Mouse (Mus musculus): ENCODE results near the gene Spice1. TPM values are rescaled to one million over a fixed set of nuclear protein-coding genes. Genes with fewer than 3 reads are reported as not detected.
A peak's percentile ranks its signal among the peaks of the same experiment; 100 is the strongest.

Spice1 gene
- polyA plus RNA-seq, 1 experiment from 2014 or later, result 7.9 TPM

DNA sequence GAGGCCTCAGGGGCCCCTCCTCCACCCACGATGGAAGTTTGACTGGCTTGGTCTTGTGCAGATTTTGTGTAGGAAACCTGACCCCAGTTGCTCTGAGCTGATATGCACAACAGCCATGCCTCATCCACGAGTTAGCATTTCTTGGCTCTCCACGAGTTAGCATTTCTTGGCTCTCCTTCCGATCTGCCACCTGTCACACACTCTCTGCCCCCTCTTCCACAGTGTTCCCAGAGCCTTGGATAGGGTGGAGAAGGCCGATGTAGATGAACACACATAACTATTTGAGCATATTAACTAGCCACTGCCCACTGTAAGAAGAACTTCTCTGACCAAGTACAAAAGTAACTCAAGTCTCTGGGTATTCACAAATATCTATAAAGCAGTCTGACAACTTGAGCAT lies 81.5 kb downstream of the Spice1 start:
- no peak overlapping the region for H3K4me2 ChIP-seq (replicated peaks; ENCODE audit: low read depth)
- 71% methylated on average over 5 of the region's 5 CpGs for WGBS
- no peaks in the 10 kb centered on the region for H3K36me3 ChIP-seq (ENCODE audit: control insufficient read depth, insufficient read depth, low read length)
- H3K27me3 ChIP-seq (ENCODE audit: control insufficient read depth, insufficient read depth, low read length), result no peaks in the 10 kb centered on the region
- no peak for DNase-seq (ENCODE audit: low spot score)
- no peak overlapping the region for H3K9ac ChIP-seq (ENCODE audit: low read length)
- no peak overlapping the region for H3K27ac ChIP-seq (replicated peaks)
- no peak overlapping the region for H3K4me3 ChIP-seq (ENCODE audit: low read depth, low read length)
- no peak for ATAC-seq (ENCODE audit: low FRiP score, low TSS enrichment)
- H3K9me3 ChIP-seq (ENCODE audit: control insufficient read depth, low read length), result no peaks in the 10 kb centered on the region
- H3K4me1 ChIP-seq (replicated peaks; ENCODE audit: control insufficient read depth, insufficient read depth), result no peaks in the 10 kb centered on the region
- TF ChIP-seq EP300 (optimal IDR thresholded peaks at IDR 0.05), result no peak
- no peak for TF ChIP-seq CTCF (IDR thresholded peaks at IDR 0.05; ENCODE audit: low read depth)

- Histone ChIP-seq H3K4me2 (replicated peaks; ENCODE audit: low read depth) (no peak overlapping the region), H3K9ac (ENCODE audit: low read length) (no peak overlapping the region), H3K4me1 (replicated peaks; ENCODE audit: control insufficient read depth, insufficient read depth) (no peaks in the 10 kb centered on the region), H3K27me3 (ENCODE audit: control insufficient read depth, insufficient read depth, low read length) (no peaks in the 10 kb centered on the region), H3K4me3 (ENCODE audit: low read depth, low read length) (no peak overlapping the region), H3K36me3 (ENCODE audit: control insufficient read depth, insufficient read depth, low read length) (no peaks in the 10 kb centered on the region), H3K27ac (replicated peaks) (no peak overlapping the region), H3K9me3 (ENCODE audit: control insufficient read depth, low read length) (no peaks in the 10 kb centered on the region)
- TF ChIP-seq EP300 (optimal IDR thresholded peaks at IDR 0.05) (no peak), CTCF (IDR thresholded peaks at IDR 0.05; ENCODE audit: low read depth) (no peak)
- 56% methylated on average over 7 of the region's 7 CpGs for WGBS
- no peak for DNase-seq (ENCODE audit: low spot score)
- no peak for ATAC-seq (ENCODE audit: low FRiP score, low TSS enrichment)
Measured at GRCm38 (mm10) chr16:44430021-44430420, 83.1 kb downstream of the Spice1 start.

- no peak overlapping the region for H3K4me3 ChIP-seq (ENCODE audit: low read depth, low read length)
- H3K27ac ChIP-seq (replicated peaks), result no peak overlapping the region
- no peaks in the 10 kb centered on the region for H3K36me3 ChIP-seq (ENCODE audit: control insufficient read depth, insufficient read depth, low read length)
- H3K4me1 ChIP-seq (replicated peaks; ENCODE audit: control insufficient read depth, insufficient read depth), result no peaks in the 10 kb centered on the region
- ATAC-seq (ENCODE audit: low FRiP score, low TSS enrichment) (no peak), DNase-seq (ENCODE audit: low spot score) (no peak)
- 81% methylated on average over 7 of the region's 7 CpGs for WGBS
- H3K9ac ChIP-seq (ENCODE audit: low read length), result no peak overlapping the region
- no peak for TF ChIP-seq CTCF (IDR thresholded peaks at IDR 0.05; ENCODE audit: low read depth)
- TF ChIP-seq EP300 (optimal IDR thresholded peaks at IDR 0.05), result no peak
- H3K4me2 ChIP-seq (replicated peaks; ENCODE audit: low read depth), result no peak overlapping the region
- no peaks in the 10 kb centered on the region for H3K9me3 ChIP-seq (ENCODE audit: control insufficient read depth, low read length)
- H3K27me3 ChIP-seq (ENCODE audit: control insufficient read depth, insufficient read depth, low read length), result no peaks in the 10 kb centered on the region
Measured at GRCm38 (mm10) chr16:44434931-44435330, 88.0 kb downstream of the Spice1 start.

DNA sequence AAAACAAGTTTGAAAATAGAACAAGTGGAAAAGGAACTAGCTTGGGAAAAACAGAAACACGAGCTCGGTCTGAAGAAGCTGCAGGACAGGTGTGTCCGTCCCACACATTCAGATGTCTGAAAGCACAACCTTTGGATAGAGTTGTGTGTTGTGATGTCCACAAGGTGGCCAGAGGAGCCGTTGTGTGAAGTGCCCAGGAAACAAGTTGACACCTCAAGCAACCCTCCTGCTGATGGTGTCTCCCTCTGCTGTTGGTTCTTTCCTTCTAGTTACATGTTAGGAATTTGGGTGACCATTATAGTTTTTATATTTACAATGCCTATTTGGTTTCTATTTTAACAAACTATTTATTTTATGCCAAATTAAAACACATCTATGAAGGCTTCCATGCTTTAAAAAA lies 88.6 kb downstream of the Spice1 start:
- H3K4me1 ChIP-seq (replicated peaks; ENCODE audit: control insufficient read depth, insufficient read depth), result no peaks in the 10 kb centered on the region
- H3K9ac ChIP-seq (ENCODE audit: low read length), result no peak overlapping the region
- H3K36me3 ChIP-seq (ENCODE audit: control insufficient read depth, insufficient read depth, low read length), result no peaks in the 10 kb centered on the region
- H3K4me3 ChIP-seq (ENCODE audit: low read depth, low read length), result no peak overlapping the region
- TF ChIP-seq CTCF (IDR thresholded peaks at IDR 0.05; ENCODE audit: low read depth) (peak; percentile 62), EP300 (optimal IDR thresholded peaks at IDR 0.05) (no peak)
- ATAC-seq (ENCODE audit: low FRiP score, low TSS enrichment) (no peak), DNase-seq (ENCODE audit: low spot score) (no peak)
- no peak overlapping the region for H3K4me2 ChIP-seq (replicated peaks; ENCODE audit: low read depth)
- H3K9me3 ChIP-seq (ENCODE audit: control insufficient read depth, low read length), result no peaks in the 10 kb centered on the region
- WGBS, result 59% methylated on average over 4 of the region's 4 CpGs
- H3K27me3 ChIP-seq (ENCODE audit: control insufficient read depth, insufficient read depth, low read length), result no peaks in the 10 kb centered on the region
- no peak overlapping the region for H3K27ac ChIP-seq (replicated peaks)

Other genes starting within 250 kb of the Spice1 start
- gene Atp6v1a, start 207.4 kb upstream of the Spice1 start, polyA plus RNA-seq (2015; fragmentation: Nextera tagmentation; extraction: Ambion mirVana), result 44.6 and 47.5 TPM in 2 replicates
- 45.6 and 54.0 TPM in 2 replicates for gene Naa50, start 207.3 kb upstream of the Spice1 start, polyA plus RNA-seq (2015; fragmentation: Nextera tagmentation; extraction: Ambion mirVana)
- 1.8 and 2.0 TPM in 2 replicates for gene Usf3, start 173.9 kb upstream of the Spice1 start, polyA plus RNA-seq (2015; fragmentation: Nextera tagmentation; extraction: Ambion mirVana)
- gene Sidt1, start 13.9 kb upstream of the Spice1 start, polyA plus RNA-seq (2015; fragmentation: Nextera tagmentation; extraction: Ambion mirVana), result 9.8 and 11.1 TPM in 2 replicates
- 0.05 and 0.13 TPM in 2 replicates for gene Cfap44, start 47.7 kb downstream of the Spice1 start, polyA plus RNA-seq (2015; fragmentation: Nextera tagmentation; extraction: Ambion mirVana)
- 5.9 and 6.1 TPM in 2 replicates for gene Boc, start 211.8 kb downstream of the Spice1 start, polyA plus RNA-seq (2015; fragmentation: Nextera tagmentation; extraction: Ambion mirVana)

Data from stomach, postnatal 0 days (tissue).